26 mouse cellular contexts compared by ENCODE assay signal in genomic region chr5:135192431-135192830, GRCm38 (mm10). TPM values are rescaled to one million over a fixed set of nuclear protein-coding genes. Genes with fewer than 3 reads are reported as not detected.
A peak's percentile ranks its signal among the peaks of the same experiment; 100 is the strongest.
DNase-seq lines count a peak whose midpoint lies in the region; ATAC-seq and TF ChIP-seq lines count a peak whose summit lies in the region.
"Had no signal": no experiment of that assay in that cellular context is flagged by ENCODE, and none has a peak within 500 bp of the region (broad histone marks: within the 10 kb centered on the region; RNA-seq: fewer than 3 reads in every experiment).

No protein-coding gene starts in this region.

- no peaks in the 10 kb centered on the region for H3K27me3 ChIP-seq in embryonic facial prominence, embryonic 11.5 days (ENCODE audit: control insufficient read depth, insufficient read depth, low read length)
- H3K27me3 ChIP-seq in embryonic facial prominence, embryonic 10.5 days (replicated peaks; ENCODE audit: low read depth, poor library complexity, severe bottlenecking) = no peaks in the 10 kb centered on the region
- no peaks in the 10 kb centered on the region for H3K27me3 ChIP-seq in liver, embryonic 13.5 days
- H3K27me3 ChIP-seq: embryonic facial prominence, embryonic 15.5 days; intestine, embryonic 15.5 days; limb, embryonic 15.5 days; megakaryocyte, embryonic 14.5 days; midbrain, embryonic 15.5 days had no signal

- no peak overlapping the region for H3K4me2 ChIP-seq in embryonic facial prominence, embryonic 11.5 days (ENCODE audit: low read depth, low read length)
- 0 out of 2 replicates have a peak overlapping the region, but pooled peaks have one; percentile 8 for H3K4me2 ChIP-seq in liver, embryonic 13.5 days
- H3K4me2 ChIP-seq: embryonic facial prominence, embryonic 15.5 days; intestine, embryonic 15.5 days; limb, embryonic 15.5 days; midbrain, embryonic 15.5 days had no signal

- H3K4me1 ChIP-seq in embryonic facial prominence, embryonic 11.5 days (ENCODE audit: control insufficient read depth, insufficient read depth, low read length) = no peaks in the 10 kb centered on the region
- H3K4me1 ChIP-seq in embryonic facial prominence, embryonic 10.5 days = peaks cover 38% of the 10 kb centered on the region
- H3K4me1 ChIP-seq in liver, embryonic 13.5 days (replicated peaks) = peaks cover 59% of the 10 kb centered on the region

- 91% methylated on average over 1 of the region's 1 CpGs for WGBS in embryonic facial prominence, embryonic 11.5 days
- 91% methylated on average over 1 of the region's 1 CpGs for WGBS in embryonic facial prominence, embryonic 10.5 days
- WGBS in liver, embryonic 13.5 days (ENCODE audit: insufficient replicate concordance) = 85% methylated on average over 1 of the region's 1 CpGs

- H3K9ac ChIP-seq in embryonic facial prominence, embryonic 11.5 days (replicated peaks; ENCODE audit: low read length) = no peak overlapping the region
- H3K9ac ChIP-seq in liver, embryonic 13.5 days = no peak overlapping the region
- H3K9ac ChIP-seq: embryonic facial prominence, embryonic 15.5 days; intestine, embryonic 15.5 days; limb, embryonic 15.5 days; midbrain, embryonic 15.5 days had no signal

- TF ChIP-seq CTCF in brain, embryonic 14.5 days (IDR thresholded peaks at IDR 0.05; ENCODE audit: borderline replicate concordance, extremely low read depth, insufficient read depth, insufficient read length) = no peak

- H3K36me3 ChIP-seq in embryonic facial prominence, embryonic 11.5 days (replicated peaks; ENCODE audit: control insufficient read depth, insufficient read depth, low read depth, low read length) = peaks cover 3% of the 10 kb centered on the region
- peaks cover 86% of the 10 kb centered on the region for H3K36me3 ChIP-seq in embryonic facial prominence, embryonic 10.5 days (replicated peaks)
- peaks cover 75% of the 10 kb centered on the region for H3K36me3 ChIP-seq in liver, embryonic 13.5 days
- H3K36me3 ChIP-seq: intestine, embryonic 15.5 days had no signal

- no peak for TF ChIP-seq POLR2A in brain, embryonic 14.5 days (IDR thresholded peaks at IDR 0.05; ENCODE audit: borderline replicate concordance, extremely low read depth, insufficient read depth, insufficient read length, poor library complexity, severe bottlenecking)

- H3K4me3 ChIP-seq in embryonic facial prominence, embryonic 11.5 days (ENCODE audit: low read depth, low read length) = no peak overlapping the region
- no peak overlapping the region for H3K4me3 ChIP-seq in embryonic facial prominence, embryonic 10.5 days
- no peak overlapping the region for H3K4me3 ChIP-seq in liver, embryonic 13.5 days (replicated peaks)
- H3K4me3 ChIP-seq: embryonic facial prominence, embryonic 15.5 days; heart, adult 2 months; intestine, embryonic 15.5 days; limb, embryonic 15.5 days; megakaryocyte, embryonic 14.5 days; midbrain, embryonic 15.5 days had no signal

- no peak overlapping the region for H3K27ac ChIP-seq in embryonic facial prominence, embryonic 11.5 days (replicated peaks; ENCODE audit: low read depth, low read length)
- no peak overlapping the region for H3K27ac ChIP-seq in embryonic facial prominence, embryonic 10.5 days (replicated peaks)
- no peak overlapping the region for H3K27ac ChIP-seq in liver, embryonic 13.5 days
- H3K27ac ChIP-seq: embryonic facial prominence, embryonic 15.5 days; heart, adult 2 months; intestine, embryonic 15.5 days; limb, embryonic 15.5 days; midbrain, embryonic 15.5 days had no signal

- peak; percentile 59 for DNase-seq in embryonic facial prominence, embryonic 11.5 days (ENCODE audit: low spot score)
- no peak for DNase-seq in embryonic facial prominence, embryonic 10.5 days (ENCODE audit: low spot score)
- DNase-seq in liver, embryonic 13.5 days = no peak
- no peak for DNase-seq in liver
- DNase-seq in 3T3-L1 (ENCODE audit: low read depth, low spot score) = peak; percentile 70
- DNase-seq in brain, embryonic 14.5 days (ENCODE audit: low read depth) = peak; percentile 13
- no peak for DNase-seq in cerebellum, adult 11-12 months
- no peak for DNase-seq in lung, postnatal 14 days
- DNase-seq: adrenal gland, postnatal 10 days; gastrocnemius, postnatal 14 days; heart, adult 2 months; heart, postnatal 4 days; kidney, adult 8-10 months; kidney, postnatal 10 days; left cerebral cortex, postnatal 4 days; lung, adult 18-20 months; lung, postnatal 36 days; thymus, postnatal 14 days had no signal

- no peak for ATAC-seq in embryonic facial prominence, embryonic 11.5 days (replicated peaks; ENCODE audit: insufficient number of reproducible peaks, low FRiP score, low TSS enrichment, low read depth)
- no peak for ATAC-seq in liver, embryonic 13.5 days (ENCODE audit: low read depth)
- ATAC-seq: forebrain, embryonic 16.5 days; hindbrain, embryonic 16.5 days; intestine, embryonic 15.5 days; midbrain, embryonic 15.5 days had no signal

- H3K9me3 ChIP-seq in embryonic facial prominence, embryonic 11.5 days (replicated peaks; ENCODE audit: control insufficient read depth, low read length) = no peaks in the 10 kb centered on the region
- H3K9me3 ChIP-seq in embryonic facial prominence, embryonic 10.5 days = no peaks in the 10 kb centered on the region
- H3K9me3 ChIP-seq in liver, embryonic 13.5 days (replicated peaks) = no peaks in the 10 kb centered on the region
- H3K9me3 ChIP-seq: embryonic facial prominence, embryonic 15.5 days; intestine, embryonic 15.5 days; limb, embryonic 15.5 days; megakaryocyte, embryonic 14.5 days; midbrain, embryonic 15.5 days had no signal

RNA-seq across cellular contexts. Expression of gene Baz1b, which starts 5.4 kb away (rescaled TPM):
- polyA plus RNA-seq in embryonic facial prominence, embryonic 11.5 days (2014; fragmentation: Nextera tagmentation; extraction: Ambion mirVana) = 60.2 and 65.6 TPM in 2 replicates
- polyA plus RNA-seq in embryonic facial prominence, embryonic 10.5 days (2016; fragmentation: Nextera tagmentation; extraction: Ambion mirVana) = 60.1 and 61.5 TPM in 2 replicates
- 21.4 and 23.8 TPM in 2 replicates for polyA plus RNA-seq in liver, embryonic 13.5 days (2015; fragmentation: Nextera tagmentation; extraction: Ambion mirVana)
- polyA plus RNA-seq in brain, embryonic 14.5 days (2012; rRNA removed) = 56.5 and 70.7 TPM in 2 replicates

RNA-seq across cellular contexts. Expression of gene Bcl7b, which starts 24.3 kb away (rescaled TPM):
- 38.5 and 40.2 TPM in 2 replicates for polyA plus RNA-seq in embryonic facial prominence, embryonic 11.5 days (2014; fragmentation: Nextera tagmentation; extraction: Ambion mirVana)
- polyA plus RNA-seq in embryonic facial prominence, embryonic 10.5 days (2016; fragmentation: Nextera tagmentation; extraction: Ambion mirVana) = 44.6 and 48.5 TPM in 2 replicates
- polyA plus RNA-seq in liver, embryonic 13.5 days (2015; fragmentation: Nextera tagmentation; extraction: Ambion mirVana) = 34.5 and 41.1 TPM in 2 replicates
- polyA plus RNA-seq in brain, embryonic 14.5 days (2012; rRNA removed) = 22.6 and 22.9 TPM in 2 replicates

RNA-seq across cellular contexts. Expression of gene Tbl2, which starts 43.0 kb away (rescaled TPM):
- polyA plus RNA-seq in embryonic facial prominence, embryonic 11.5 days (2014; fragmentation: Nextera tagmentation; extraction: Ambion mirVana) = 20.0 and 20.8 TPM in 2 replicates
- 21.3 and 22.2 TPM in 2 replicates for polyA plus RNA-seq in embryonic facial prominence, embryonic 10.5 days (2016; fragmentation: Nextera tagmentation; extraction: Ambion mirVana)
- polyA plus RNA-seq in liver, embryonic 13.5 days (2015; fragmentation: Nextera tagmentation; extraction: Ambion mirVana) = 13.1 and 13.6 TPM in 2 replicates
- polyA plus RNA-seq in brain, embryonic 14.5 days (2012; rRNA removed) = 11.5 and 14.1 TPM in 2 replicates

RNA-seq across cellular contexts. Expression of gene Fzd9, which starts 58.6 kb away (rescaled TPM):
- polyA plus RNA-seq in embryonic facial prominence, embryonic 11.5 days (2014; fragmentation: Nextera tagmentation; extraction: Ambion mirVana) = 3.4 TPM in 2 replicates
- polyA plus RNA-seq in embryonic facial prominence, embryonic 10.5 days (2016; fragmentation: Nextera tagmentation; extraction: Ambion mirVana) = 3.3 and 5.1 TPM in 2 replicates
- 0.43 and 0.59 TPM in 2 replicates for polyA plus RNA-seq in liver, embryonic 13.5 days (2015; fragmentation: Nextera tagmentation; extraction: Ambion mirVana)
- 17.6 and 20.9 TPM in 2 replicates for polyA plus RNA-seq in brain, embryonic 14.5 days (2012; rRNA removed)
- polyA plus RNA-seq: CD4-positive, CD25-positive, alpha-beta regulatory T cell, adult 4 months had no signal

Comparison
In these comparisons a context has a peak if more than half of its experiments do, and no peak if none do; other contexts are left out.
1. DNase-seq: peak in embryonic facial prominence, embryonic 11.5 days (single experiment), 3T3-L1 (single experiment) and brain, embryonic 14.5 days (single experiment); none in embryonic facial prominence, embryonic 10.5 days (single experiment), liver, embryonic 13.5 days (single experiment), liver (single experiment), cerebellum, adult 11-12 months (single experiment) and lung, postnatal 14 days (single experiment).